Comparison of ENCODE assay signal across 23 mouse cellular contexts in genomic region chr10:91313316-91313715, GRCm38 (mm10).
DNase-seq lines count a peak whose midpoint lies in the region; ATAC-seq and TF ChIP-seq lines count a peak whose summit lies in the region.
"Had no signal": no experiment of that assay in that cellular context is flagged by ENCODE, and none has a peak within 500 bp of the region (broad histone marks: within the 10 kb centered on the region; RNA-seq: fewer than 3 reads in every experiment).

No protein-coding gene starts in this region.

- DNase-seq in gastrocnemius, adult 2 months: peak; percentile 19
- DNase-seq in gastrocnemius, postnatal 4 days (ENCODE audit: low spot score in 2 of 2): no peak
- DNase-seq in kidney, adult 8-10 months: peak; percentile 51 to 75
- peak; percentile 76 for DNase-seq in embryonic facial prominence, embryonic 14.5 days (ENCODE audit: low spot score)
- peak; percentile 43 for DNase-seq in kidney, postnatal 10 days
- DNase-seq in frontal cortex, postnatal 10 days (ENCODE audit: low spot score in 2 of 2): no peak
- no peak for DNase-seq in thymus, postnatal 36 days
- DNase-seq: cerebellum, adult 11 months; embryo, embryonic 11 days; gastrocnemius, postnatal 25 days; right cerebral cortex, adult 18-20 months; thymus, postnatal 4 days had no signal

- H3K4me1 ChIP-seq in kidney, embryonic 16.5 days (ENCODE audit: insufficient read depth, low read length): no peaks in the 10 kb centered on the region
- no peaks in the 10 kb centered on the region for H3K4me1 ChIP-seq in embryonic facial prominence, embryonic 14.5 days (ENCODE audit: control insufficient read depth, insufficient read depth, low read length)
- H3K4me1 ChIP-seq: forebrain, embryonic 10.5 days; heart, embryonic 10.5 days; intestine, embryonic 15.5 days; midbrain, embryonic 12.5 days; neural tube, embryonic 15.5 days; stomach, embryonic 15.5 days had no signal

- intact Hi-C loops in gastrocnemius, adult 2 months (cut with DNase I): no loop called here

- no peaks in the 10 kb centered on the region for H3K27me3 ChIP-seq in kidney, embryonic 16.5 days (ENCODE audit: insufficient read depth, low read length)
- H3K27me3 ChIP-seq in embryonic facial prominence, embryonic 14.5 days (replicated peaks; ENCODE audit: control insufficient read depth, insufficient read depth, low read length): no peaks in the 10 kb centered on the region
- H3K27me3 ChIP-seq: intestine, embryonic 15.5 days; midbrain, embryonic 12.5 days; neural tube, embryonic 15.5 days; stomach, embryonic 15.5 days had no signal

- WGBS in kidney, embryonic 16.5 days: 48% methylated on average over 3 of the region's 3 CpGs
- WGBS in embryonic facial prominence, embryonic 14.5 days: 21% methylated on average over 3 of the region's 3 CpGs

- no peaks in the 10 kb centered on the region for H3K36me3 ChIP-seq in kidney, embryonic 16.5 days (ENCODE audit: insufficient read depth, low read length)
- H3K36me3 ChIP-seq in embryonic facial prominence, embryonic 14.5 days (ENCODE audit: control insufficient read depth, insufficient read depth, low read length): no peaks in the 10 kb centered on the region
- H3K36me3 ChIP-seq: forebrain, embryonic 10.5 days; heart, embryonic 10.5 days; hindbrain, embryonic 10.5 days; intestine, embryonic 15.5 days; midbrain, embryonic 12.5 days; neural tube, embryonic 15.5 days; stomach, embryonic 15.5 days had no signal

- no peak overlapping the region for H3K4me2 ChIP-seq in kidney, embryonic 16.5 days (replicated peaks; ENCODE audit: low read depth, low read length)
- H3K4me2 ChIP-seq in embryonic facial prominence, embryonic 14.5 days (ENCODE audit: low read depth, low read length): no peak overlapping the region
- H3K4me2 ChIP-seq: intestine, embryonic 15.5 days; midbrain, embryonic 12.5 days; neural tube, embryonic 15.5 days; stomach, embryonic 15.5 days had no signal

- no peaks in the 10 kb centered on the region for H3K9me3 ChIP-seq in kidney, embryonic 16.5 days (ENCODE audit: low read length)
- no peaks in the 10 kb centered on the region for H3K9me3 ChIP-seq in embryonic facial prominence, embryonic 14.5 days (ENCODE audit: control insufficient read depth, low read length)
- H3K9me3 ChIP-seq: forebrain, embryonic 10.5 days; heart, embryonic 10.5 days; hindbrain, embryonic 10.5 days; intestine, embryonic 15.5 days; midbrain, embryonic 12.5 days; neural tube, embryonic 15.5 days; stomach, embryonic 15.5 days had no signal

- H3K4me3 ChIP-seq in gastrocnemius, adult 2 months: no peak overlapping the region
- H3K4me3 ChIP-seq in kidney, embryonic 16.5 days (ENCODE audit: low read length): no peak overlapping the region
- no peak overlapping the region for H3K4me3 ChIP-seq in embryonic facial prominence, embryonic 14.5 days (ENCODE audit: low read depth, low read length)
- H3K4me3 ChIP-seq: forebrain, embryonic 10.5 days; heart, embryonic 10.5 days; hindbrain, embryonic 10.5 days; intestine, embryonic 15.5 days; midbrain, embryonic 12.5 days; neural tube, embryonic 15.5 days; stomach, embryonic 15.5 days had no signal

- TF ChIP-seq CTCF in gastrocnemius, adult 2 months (IDR thresholded peaks at IDR 0.05): no peak

- H3K9ac ChIP-seq in kidney, embryonic 16.5 days (replicated peaks; ENCODE audit: low read length): no peak overlapping the region
- H3K9ac ChIP-seq in embryonic facial prominence, embryonic 14.5 days (ENCODE audit: low read depth, low read length): no peak overlapping the region
- H3K9ac ChIP-seq: intestine, embryonic 15.5 days; liver, embryonic 14.5 days; midbrain, embryonic 12.5 days; neural tube, embryonic 15.5 days; stomach, embryonic 15.5 days had no signal

- H3K27ac ChIP-seq in gastrocnemius, adult 2 months: no peak overlapping the region
- no peak overlapping the region for H3K27ac ChIP-seq in kidney, embryonic 16.5 days (ENCODE audit: low read length)
- no peak overlapping the region for H3K27ac ChIP-seq in embryonic facial prominence, embryonic 14.5 days (replicated peaks; ENCODE audit: low read depth, low read length)
- H3K27ac ChIP-seq: forebrain, embryonic 10.5 days; heart, embryonic 10.5 days; hindbrain, embryonic 10.5 days; intestine, embryonic 15.5 days; liver, embryonic 14.5 days; midbrain, embryonic 12.5 days; neural tube, embryonic 15.5 days; stomach, embryonic 15.5 days had no signal

- no peak for ATAC-seq in kidney, embryonic 16.5 days (ENCODE audit: low FRiP score, low TSS enrichment)
- peak; percentile 82; the same call in 1 of the 2 replicates for ATAC-seq in embryonic facial prominence, embryonic 14.5 days (ENCODE audit: low read depth)
- ATAC-seq: forebrain, embryonic 16.5 days; hindbrain, embryonic 16.5 days; intestine, embryonic 15.5 days had no signal

Comparison
In these comparisons a context has a peak if more than half of its experiments do, and no peak if none do; other contexts are left out.
1. DNase-seq: peak in gastrocnemius, adult 2 months (single experiment), kidney, adult 8-10 months (2 of 2), embryonic facial prominence, embryonic 14.5 days (single experiment) and kidney, postnatal 10 days (single experiment); none in gastrocnemius, postnatal 4 days (0 of 2), frontal cortex, postnatal 10 days (0 of 2) and thymus, postnatal 36 days (0 of 2).